Mouse (Mus musculus) midbrain, embryonic 13.5 days (tissue): ENCODE measurements around the gene Mrpl42. TPM values are rescaled to one million over a fixed set of nuclear protein-coding genes. Genes with fewer than 3 reads are reported as not detected.

Experiments
- ATAC-seq: fragments of 200-750 bp; cut with Nextera tagmentation; 2 replicates; pipeline ENCODE4 v1.8.0; 2017; ENCODE audit warnings: mild to moderate bottlenecking, moderate TSS enrichment, moderate library complexity
- H3K27ac ChIP-seq: fragments of 300-500 bp; sonication (generic); 2 replicates; pipeline ENCODE4 v1.5.1; 2015; ENCODE audit warnings: inconsistent platforms, mild to moderate bottlenecking, moderate library complexity
- H3K27me3 ChIP-seq: fragments of 300-500 bp; sonication (generic); 2 replicates; pipeline ENCODE4 v1.6.1; 2015; ENCODE audit warnings: mild to moderate bottlenecking, inconsistent platforms
- H3K36me3 ChIP-seq: fragments of 300-500 bp; sonication (generic); 2 replicates; pipeline ENCODE4 v1.6.1; 2015; ENCODE audit warnings: mild to moderate bottlenecking, inconsistent platforms
- H3K4me1 ChIP-seq: fragments of 300-500 bp; sonication (generic); replicated peaks from 2 replicates; pipeline ENCODE4 v1.6.1; 2015; ENCODE audit warnings: inconsistent platforms
- H3K4me2 ChIP-seq: fragments of 300-500 bp; sonication (generic); replicated peaks from 2 replicates; pipeline ENCODE4 v1.6.1; 2015; ENCODE audit warnings: moderate library complexity, mild to moderate bottlenecking, inconsistent platforms
- H3K4me3 ChIP-seq: fragments of 300-500 bp; sonication (generic); replicated peaks from 2 replicates; pipeline ENCODE4 v1.5.1; 2015; ENCODE audit warnings: mild to moderate bottlenecking, inconsistent platforms
- H3K9ac ChIP-seq: fragments of 300-500 bp; sonication (generic); replicated peaks from 2 replicates; pipeline ENCODE4 v1.6.1; 2015; ENCODE audit warnings: mild to moderate bottlenecking, inconsistent platforms
- H3K9me3 ChIP-seq: fragments of 300-500 bp; sonication (generic); 2 replicates; pipeline ENCODE4 v1.6.1; 2016; ENCODE audit warnings: mild to moderate bottlenecking, inconsistent platforms
- WGBS: fragments of 180-500 bp; shearing (Covaris S2); methylation state at CpG from one replicate; pipeline ENCODE4 v1.1.7; 2015; 5-methylcytosine and 5-hydroxymethylcytosine counted together
- polyA plus RNA-seq: library from polyadenylated mRNA; unstranded; fragments of >200 nt; fragmentation: Nextera tagmentation; extraction: Ambion mirVana; gene quantifications from 2 replicates; pipeline ENCODE4 v1.2.1, GENCODE M21; 2015

Gene Mrpl42
- polyA plus RNA-seq, 1 experiment from 2014 or later = 260 TPM

DNA sequence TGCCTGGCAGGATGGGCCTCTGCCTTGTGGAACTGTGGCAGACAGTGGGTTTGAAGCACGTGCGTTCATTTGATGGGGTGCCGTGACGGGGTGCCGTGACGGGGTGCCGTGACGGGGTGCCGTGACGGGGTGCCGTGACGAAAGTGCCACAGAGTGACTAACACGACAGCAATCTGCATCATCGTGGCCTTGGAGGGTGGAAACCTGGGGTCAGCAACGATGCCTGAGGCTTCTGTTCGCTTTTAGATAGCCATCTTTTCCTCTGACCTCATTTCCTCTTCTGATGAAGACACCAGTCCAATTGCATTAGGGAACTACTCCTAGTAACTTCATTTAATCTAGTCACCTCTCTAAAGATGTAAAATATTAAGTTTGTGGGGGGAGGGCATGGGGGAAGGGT is 53.8 kb downstream of the Mrpl42 start:
- 95% methylated on average over 16 of the region's 16 CpGs for WGBS

GRCm38 (mm10) chr10:95445104-95446056 is 56.4 kb downstream of the Mrpl42 start:
- ATAC-seq = no peak
- Histone ChIP-seq H3K27me3 (no peaks in the 10 kb centered on the region), H3K4me3 (no peak overlapping the region), H3K9me3 (no peaks in the 10 kb centered on the region), H3K9ac (no peak overlapping the region), H3K27ac (no peak overlapping the region), H3K4me2 (no peak overlapping the region), H3K4me1 (no peaks in the 10 kb centered on the region), H3K36me3 (no peaks in the 10 kb centered on the region)
- 86% methylated on average over 18 of the region's 18 CpGs for WGBS

More for the DNA sequence above, 53.8 kb downstream of the Mrpl42 start:
- no peaks in the 10 kb centered on the region for H3K36me3 ChIP-seq
- H3K9ac ChIP-seq = no peak overlapping the region
- H3K9me3 ChIP-seq = no peaks in the 10 kb centered on the region
- no peak overlapping the region for H3K4me3 ChIP-seq
- H3K27me3 ChIP-seq = no peaks in the 10 kb centered on the region
- no peak overlapping the region for H3K27ac ChIP-seq
- no peaks in the 10 kb centered on the region for H3K4me1 ChIP-seq
- no peak for ATAC-seq
- no peak overlapping the region for H3K4me2 ChIP-seq

- Histone ChIP-seq H3K4me2 (no peak overlapping the region), H3K27ac (no peak overlapping the region), H3K9me3 (no peaks in the 10 kb centered on the region), H3K9ac (no peak overlapping the region), H3K27me3 (no peaks in the 10 kb centered on the region), H3K4me3 (no peak overlapping the region), H3K4me1 (no peaks in the 10 kb centered on the region), H3K36me3 (no peaks in the 10 kb centered on the region)
- 90% methylated on average over 4 of the region's 4 CpGs for WGBS
- no peak for ATAC-seq
These were observed 59.4 kb downstream of the Mrpl42 start for GRCm38 (mm10) chr10:95442334-95442733.

DNA sequence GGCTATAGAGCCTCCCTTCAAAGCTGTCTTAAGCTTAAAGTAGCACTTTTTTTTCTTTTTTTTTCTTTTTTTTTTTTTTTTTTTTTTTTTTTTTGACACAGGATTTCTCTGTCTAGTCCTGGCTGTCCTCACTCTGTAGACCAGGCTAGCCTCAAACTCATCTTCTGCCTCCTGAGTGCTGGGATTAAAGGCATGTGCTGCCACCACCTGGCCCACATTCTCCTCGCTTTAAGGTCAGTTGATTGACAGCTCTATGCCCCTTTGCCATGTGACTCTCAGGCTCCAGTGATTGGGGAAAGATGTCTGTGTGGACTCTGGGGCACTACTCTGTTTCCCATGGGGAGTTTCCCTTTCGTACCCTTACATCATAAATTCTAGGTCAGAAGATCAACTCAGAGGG is 61.2 kb downstream of the Mrpl42 start:
- H3K27me3 ChIP-seq = no peaks in the 10 kb centered on the region
- no peak overlapping the region for H3K27ac ChIP-seq
- H3K4me1 ChIP-seq = no peaks in the 10 kb centered on the region
- H3K9ac ChIP-seq = no peak overlapping the region
- no peaks in the 10 kb centered on the region for H3K9me3 ChIP-seq
- WGBS = 52% methylated on average over 2 of the region's 2 CpGs
- no peak for ATAC-seq
- H3K36me3 ChIP-seq = no peaks in the 10 kb centered on the region
- no peak overlapping the region for H3K4me2 ChIP-seq
- no peak overlapping the region for H3K4me3 ChIP-seq

- Histone ChIP-seq H3K36me3 (no peaks in the 10 kb centered on the region), H3K4me2 (no peak overlapping the region), H3K9ac (no peak overlapping the region), H3K4me1 (no peaks in the 10 kb centered on the region), H3K9me3 (no peaks in the 10 kb centered on the region), H3K27ac (no peak overlapping the region), H3K27me3 (no peaks in the 10 kb centered on the region), H3K4me3 (no peak overlapping the region)
- no peak for ATAC-seq
- WGBS = 92% methylated on average over 10 of the region's 10 CpGs
These were observed 61.9 kb downstream of the Mrpl42 start for GRCm38 (mm10) chr10:95439718-95440339.

- 83% methylated on average over 11 of the region's 11 CpGs for WGBS
- Histone ChIP-seq H3K4me2 (no peak overlapping the region), H3K36me3 (no peaks in the 10 kb centered on the region), H3K9ac (no peak overlapping the region), H3K4me3 (no peak overlapping the region), H3K27ac (no peak overlapping the region), H3K27me3 (no peaks in the 10 kb centered on the region), H3K9me3 (no peaks in the 10 kb centered on the region), H3K4me1 (no peaks in the 10 kb centered on the region)
- no peak for ATAC-seq
These were observed 62.8 kb downstream of the Mrpl42 start for GRCm38 (mm10) chr10:95438941-95439340.

Other genes starting within 250 kb of the Mrpl42 start
- gene Cradd, start 177.8 kb downstream of the Mrpl42 start, polyA plus RNA-seq = 10.1 and 10.7 TPM in 2 replicates
- gene Socs2, start 84.8 kb downstream of the Mrpl42 start, polyA plus RNA-seq = 88.9 and 96.5 TPM in 2 replicates
- 431 and 436 TPM in 2 replicates for gene Ube2n, start 13.2 kb upstream of the Mrpl42 start, polyA plus RNA-seq
- 65.5 and 72.5 TPM in 2 replicates for gene Nudt4, start 62.2 kb upstream of the Mrpl42 start, polyA plus RNA-seq
- not detected in 2 replicates for gene Anapc15-ps, start 171.5 kb upstream of the Mrpl42 start, polyA plus RNA-seq